Mouse (Mus musculus) ES-CJ7 (cell line): Measurements from ENCODE around the gene Papln.

Experiments used
- DNase-seq: peaks from one replicate; pipeline ENCODE4 v3.0.0; 2011; ENCODE audit warnings: low read depth, low spot score

Gene Papln

GRCm38 (mm10) chr12:83767833-83768232 is 4.4 kb downstream of the Papln start:
- DNase-seq = no peak

GRCm38 (mm10) chr12:83768235-83768899 is 4.9 kb downstream of the Papln start:
- DNase-seq = no peak

DNA sequence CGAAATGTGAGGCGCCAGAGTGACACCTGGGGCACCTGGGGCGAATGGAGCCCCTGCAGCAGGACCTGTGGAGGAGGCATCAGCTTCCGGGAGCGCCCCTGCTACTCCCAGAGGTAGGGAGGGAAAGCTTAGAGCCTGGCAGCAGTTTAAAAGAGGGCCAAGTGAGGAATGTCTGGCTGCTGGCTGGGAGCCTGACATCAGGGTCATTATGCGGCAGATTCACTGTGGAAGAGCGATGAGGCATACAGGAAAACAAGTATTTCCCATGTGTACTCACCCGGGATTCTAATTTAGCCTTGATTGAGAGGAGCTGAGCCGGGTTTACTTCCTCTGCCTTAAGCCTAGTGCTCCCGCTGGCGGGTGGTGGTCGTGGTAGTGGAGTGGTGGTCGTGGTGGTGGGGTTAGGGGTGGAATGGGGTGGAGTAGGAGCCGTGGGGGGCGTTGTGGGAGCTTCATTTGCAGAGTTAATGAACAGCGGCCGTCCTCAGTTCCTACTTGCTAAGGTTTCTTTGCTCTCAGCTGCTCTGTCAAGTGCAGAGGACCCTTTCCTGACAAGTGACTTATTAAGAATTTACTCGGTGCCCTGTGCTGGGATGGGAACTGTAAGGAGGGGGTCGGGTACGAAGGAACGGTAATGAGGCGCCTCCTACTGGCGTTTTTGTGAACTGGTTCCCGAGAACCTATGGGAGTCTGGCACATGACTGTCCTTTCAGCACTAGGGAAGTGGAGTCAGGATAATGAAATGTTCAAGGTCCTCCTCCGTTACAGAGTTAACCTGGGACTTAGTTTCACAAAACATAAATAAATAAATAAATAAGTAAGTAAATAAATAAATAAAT is 7.2 kb downstream of the Papln start:
- peak; percentile 79 for DNase-seq

DNA sequence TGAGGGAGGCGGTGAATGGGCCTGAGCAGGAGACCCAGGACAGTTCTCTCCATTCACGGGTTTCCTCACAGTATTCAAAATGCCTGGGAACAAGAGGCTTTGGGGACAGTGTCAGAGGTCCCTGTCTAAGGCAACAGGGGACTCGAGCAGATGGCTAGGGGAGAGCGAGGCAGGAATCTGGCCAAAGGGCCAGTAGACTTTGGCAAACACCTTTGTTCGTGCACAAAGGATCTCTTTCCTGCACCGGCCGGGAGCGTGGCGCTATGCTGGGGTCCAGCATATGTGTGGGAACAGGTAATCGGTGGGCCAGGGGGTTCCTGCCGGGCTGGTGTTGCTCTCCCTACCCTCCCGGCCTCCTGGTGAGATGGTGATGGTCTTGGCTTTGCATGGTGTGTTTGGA is 12.2 kb downstream of the Papln start:
- no peak for DNase-seq

DNA sequence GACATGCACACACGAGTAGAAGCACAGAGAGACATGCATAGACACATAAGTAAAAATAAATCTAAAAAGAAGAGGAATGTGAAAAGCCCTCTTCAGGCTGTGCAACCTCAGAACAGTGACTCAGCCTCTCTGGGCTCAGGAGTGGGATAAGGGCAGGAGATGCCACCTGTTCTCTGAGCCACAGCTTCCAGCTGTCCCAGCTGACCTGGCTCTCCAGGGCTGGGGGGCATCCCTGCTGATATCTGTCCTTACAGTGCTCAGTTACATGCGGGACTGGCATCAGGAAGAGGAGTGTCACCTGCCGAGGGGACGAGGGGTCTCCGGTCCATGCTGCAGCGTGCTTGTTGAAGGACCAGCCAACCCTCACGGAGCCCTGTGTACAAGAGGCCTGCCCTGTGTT is 13.3 kb downstream of the Papln start:
- no peak for DNase-seq

- no peak for DNase-seq
Measured at GRCm38 (mm10) chr12:83780181-83780580, 16.7 kb downstream of the Papln start.

DNA sequence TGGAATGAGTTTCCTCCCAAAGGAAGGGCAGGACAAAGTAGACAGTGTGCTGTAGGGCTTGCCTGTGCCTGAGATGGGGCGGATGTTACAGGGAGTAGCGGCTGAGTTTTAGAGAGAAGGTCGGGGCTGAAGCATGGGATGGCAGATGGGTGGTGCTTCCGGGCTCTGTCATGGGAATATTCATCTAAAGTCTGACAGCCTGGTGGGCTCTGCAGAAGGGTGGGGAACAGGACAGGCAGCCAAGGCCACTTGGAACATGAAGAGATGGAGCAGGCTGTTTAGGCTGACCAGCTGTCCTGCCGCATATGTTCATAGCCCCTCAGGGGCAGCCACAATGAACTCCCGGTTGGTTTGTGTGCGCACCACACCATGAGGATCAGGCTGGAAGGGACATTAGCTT is 17.8 kb downstream of the Papln start:
- DNase-seq = no peak

- DNase-seq = no peak
Measured at GRCm38 (mm10) chr12:83781640-83782278, 18.3 kb downstream of the Papln start.

- no peak for DNase-seq
Measured at GRCm38 (mm10) chr12:83782669-83783068, 19.2 kb downstream of the Papln start.

DNA sequence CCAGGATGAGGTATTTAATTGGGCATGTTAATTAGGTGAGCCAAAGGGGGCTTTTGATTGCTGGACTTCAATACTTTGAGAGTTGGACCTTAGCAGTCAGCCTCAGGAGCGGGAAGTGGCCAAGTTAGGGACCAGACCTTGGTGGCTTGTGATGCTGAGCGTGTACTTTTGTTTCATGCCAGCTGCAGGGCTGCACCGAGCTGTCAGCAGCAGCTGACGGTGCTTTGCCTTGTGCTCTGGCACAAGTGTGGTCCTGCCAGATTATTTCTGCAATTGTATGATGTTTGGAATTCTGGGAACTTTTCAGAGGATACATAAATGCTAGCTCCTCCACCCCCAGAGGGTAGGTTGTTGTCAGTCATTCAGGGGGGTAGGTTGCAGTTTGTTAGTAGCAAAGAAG is 21.9 kb downstream of the Papln start:
- no peak for DNase-seq

DNA sequence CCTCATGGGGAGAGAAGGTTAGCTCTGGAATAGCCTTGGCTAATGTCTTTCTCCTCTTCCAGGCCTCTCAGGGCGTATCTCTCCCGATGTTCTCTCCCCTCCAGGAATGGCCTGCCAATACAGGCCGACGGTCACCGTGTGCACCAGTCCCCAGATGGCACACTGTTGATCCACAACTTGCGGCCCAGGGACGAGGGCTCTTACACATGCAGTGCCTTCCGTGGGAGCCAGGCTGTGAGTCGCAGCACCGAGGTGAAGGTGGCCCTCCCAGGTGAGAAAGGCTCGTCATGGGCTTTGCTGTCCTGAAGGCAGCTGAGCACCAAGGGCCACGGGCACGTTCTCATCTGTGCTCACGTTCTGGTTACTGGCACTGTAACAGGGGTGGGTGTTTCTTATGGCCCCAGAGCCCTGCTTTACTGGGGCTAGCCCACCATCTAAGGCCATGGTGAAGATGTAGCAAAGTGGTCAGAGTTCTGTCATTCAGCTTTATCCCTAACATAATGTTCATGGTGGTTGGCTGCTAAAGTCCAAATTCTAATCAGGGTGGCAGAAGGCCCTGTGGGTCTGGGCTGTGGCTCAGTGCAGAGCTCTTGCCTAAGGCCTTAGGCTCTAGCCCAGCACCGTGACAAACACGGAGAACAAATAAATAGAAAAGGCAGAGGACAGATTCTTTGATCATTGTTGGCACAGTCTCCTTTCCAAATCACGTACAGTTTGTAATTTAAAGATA is 25.8 kb downstream of the Papln start:
- DNase-seq = no peak

DNA sequence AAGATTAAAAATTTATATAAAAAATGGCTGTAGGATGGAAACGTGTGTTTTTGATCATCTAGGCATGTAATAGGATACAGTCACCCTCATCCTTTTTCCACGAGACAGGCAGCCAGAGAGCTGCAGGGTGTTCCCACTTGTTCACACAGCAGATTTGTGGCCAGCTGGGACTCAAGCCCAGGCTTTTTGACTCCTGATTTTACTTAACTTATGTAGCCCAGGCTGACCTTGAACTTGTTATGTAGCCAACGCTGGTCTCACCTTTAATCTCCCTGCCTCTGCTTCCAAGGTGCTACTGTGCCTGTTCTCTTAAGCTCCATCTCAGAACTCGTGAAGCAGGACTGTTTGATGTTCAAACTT is 26.3 kb downstream of the Papln start:
- DNase-seq = no peak

GRCm38 (mm10) chr12:83790749-83791148 is 27.3 kb downstream of the Papln start:
- no peak for DNase-seq

DNA sequence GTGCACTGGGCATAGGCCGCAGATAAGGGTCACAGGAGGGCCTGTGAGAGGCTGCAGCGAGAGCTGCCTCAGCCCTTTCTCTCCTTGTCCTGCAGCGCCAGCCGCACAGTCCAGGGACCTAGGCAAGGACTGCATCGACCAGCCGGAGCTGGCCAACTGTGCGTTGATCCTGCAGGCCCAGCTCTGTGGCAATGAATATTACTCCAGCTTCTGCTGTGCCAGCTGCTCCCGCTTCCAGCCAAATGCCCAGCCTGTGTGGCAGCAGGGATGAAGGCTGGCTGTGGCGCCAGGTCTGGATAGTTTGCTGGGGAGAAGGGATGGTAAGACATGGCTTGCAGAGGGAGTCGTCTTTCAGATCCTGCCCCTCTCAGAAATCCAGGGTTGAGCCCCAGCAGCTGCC is 28.3 kb downstream of the Papln start:
- DNase-seq = no peak

GRCm38 (mm10) chr12:83792706-83793410 is 29.4 kb downstream of the Papln start:
- DNase-seq = no peak

GRCm38 (mm10) chr12:83795051-83795450 is 31.6 kb downstream of the Papln start:
- DNase-seq = no peak

GRCm38 (mm10) chr12:83795586-83795985 is 32.2 kb downstream of the Papln start:
- no peak for DNase-seq

DNA sequence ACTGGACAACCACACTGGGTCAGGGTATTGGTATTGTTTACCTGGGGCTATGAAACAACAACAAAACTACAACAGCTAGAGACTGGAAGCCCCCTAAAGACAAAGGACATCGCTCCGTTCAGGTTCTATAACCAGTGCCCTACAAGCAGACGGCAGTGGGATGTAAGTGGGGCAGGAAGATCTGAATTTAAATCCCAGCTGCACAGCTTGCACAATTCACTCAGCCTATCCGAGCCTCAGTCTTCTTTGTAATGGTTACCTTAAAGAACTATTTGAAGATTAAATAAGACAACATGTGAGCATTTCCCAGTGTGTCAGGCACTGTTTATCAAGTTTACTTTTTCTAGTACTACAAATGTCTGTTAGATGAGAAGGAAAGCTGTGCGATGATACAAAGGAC is 34.9 kb downstream of the Papln start:
- DNase-seq = no peak

DNA sequence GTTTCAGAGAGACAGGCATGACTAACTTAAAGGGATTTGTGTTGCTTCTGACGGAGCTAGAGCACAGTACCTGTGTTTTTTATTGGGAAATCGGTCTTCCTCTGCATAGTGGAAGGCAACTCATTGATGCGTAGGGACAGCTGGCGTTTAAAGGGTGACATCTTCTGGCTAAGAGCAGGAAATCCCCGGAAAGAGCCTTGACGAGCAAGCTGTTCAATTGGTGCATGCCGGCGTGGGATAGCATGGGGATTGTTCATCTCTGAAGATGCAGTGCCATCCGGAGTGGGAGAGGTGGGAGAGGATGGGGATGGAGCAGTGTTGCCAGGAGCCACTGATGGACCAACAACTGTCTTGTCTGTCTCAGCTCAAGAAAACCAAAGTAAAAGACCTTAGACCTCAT is 37.5 kb downstream of the Papln start:
- DNase-seq = peak; percentile 43

GRCm38 (mm10) chr12:83803641-83804040 is 40.2 kb downstream of the Papln start:
- no peak for DNase-seq

GRCm38 (mm10) chr12:83811901-83812300 is 48.5 kb downstream of the Papln start:
- no peak for DNase-seq

DNA sequence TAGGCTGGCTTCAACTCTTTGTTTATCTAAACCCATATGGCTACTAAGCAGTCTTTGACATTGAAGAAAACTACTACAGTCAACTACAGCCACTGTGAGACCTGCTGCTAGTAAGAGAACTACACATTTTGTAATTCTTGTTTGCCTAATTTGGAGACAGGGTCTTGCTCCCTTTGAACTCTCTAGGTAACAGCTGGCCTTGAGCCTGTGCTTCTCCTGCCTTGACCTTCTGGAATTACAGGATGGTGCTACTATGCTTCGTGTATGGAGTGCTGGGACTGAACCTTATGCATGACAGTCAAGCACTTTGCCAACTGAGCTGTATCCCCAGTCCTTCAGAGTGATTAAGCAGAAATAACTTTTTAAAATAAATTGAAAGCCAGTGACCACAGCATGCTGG is 53.2 kb downstream of the Papln start:
- DNase-seq = no peak
